Mouse (Mus musculus): ENCODE data around the gene Nup43.
A peak's percentile ranks its signal among the peaks of the same experiment; 100 is the strongest.
"Not testable (repeated sequence)": the region's sequence is repeated elsewhere in the genome, so short reads cannot be mapped to it uniquely, and the experiment has no call there.

Nup43 gene

DNA sequence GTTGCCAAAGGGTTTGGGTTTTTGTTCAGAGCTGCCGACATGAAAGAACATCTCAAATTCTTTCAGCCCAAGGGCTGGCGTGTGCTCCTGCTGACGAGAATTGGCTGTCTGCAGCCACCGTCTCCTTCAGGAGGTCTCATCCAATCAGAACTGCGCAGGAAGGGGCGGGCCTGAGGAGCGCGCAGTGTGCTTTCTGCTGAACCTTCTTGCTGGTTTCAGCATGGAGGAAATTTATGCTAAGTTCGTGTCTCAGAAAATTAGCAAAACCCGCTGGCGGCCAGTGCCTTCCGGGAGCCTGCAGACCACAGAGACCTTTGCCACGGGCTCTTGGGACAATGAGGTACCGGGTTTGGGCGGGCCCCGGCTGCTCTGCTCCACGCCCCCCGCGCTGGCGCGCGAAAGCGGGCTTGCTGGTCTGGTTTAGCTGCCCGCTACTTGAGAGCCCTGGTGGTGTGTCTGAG, at the start of gene Nup43:
Nup43 (plus strand) TSS at position 162 of the 461 bp plus-strand sequence.
- peak; percentile 90 for DNase-seq (ENCODE audit: low spot score)

DNA sequence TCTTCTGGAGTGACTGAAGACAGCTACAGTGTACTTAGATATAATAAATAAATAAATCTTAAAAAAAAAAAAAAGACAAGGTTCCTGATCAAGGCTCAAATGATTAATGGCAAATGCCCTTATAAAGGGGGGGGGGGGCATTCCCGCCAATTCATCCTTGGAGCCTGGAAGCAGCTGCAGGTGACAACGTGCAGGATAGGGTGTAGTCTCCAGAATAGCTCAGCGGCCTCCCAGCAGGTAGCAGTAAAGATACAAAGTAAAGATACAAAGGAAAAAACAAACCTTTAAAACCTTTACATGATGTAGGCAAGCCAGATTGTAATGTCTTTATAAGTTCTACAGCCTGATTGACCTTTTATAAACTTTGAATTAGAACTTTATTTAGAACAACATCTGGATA, 49.7 kb upstream of the Nup43 start:
- DNase-seq (ENCODE audit: low spot score), result not testable (repeated sequence)

DNA sequence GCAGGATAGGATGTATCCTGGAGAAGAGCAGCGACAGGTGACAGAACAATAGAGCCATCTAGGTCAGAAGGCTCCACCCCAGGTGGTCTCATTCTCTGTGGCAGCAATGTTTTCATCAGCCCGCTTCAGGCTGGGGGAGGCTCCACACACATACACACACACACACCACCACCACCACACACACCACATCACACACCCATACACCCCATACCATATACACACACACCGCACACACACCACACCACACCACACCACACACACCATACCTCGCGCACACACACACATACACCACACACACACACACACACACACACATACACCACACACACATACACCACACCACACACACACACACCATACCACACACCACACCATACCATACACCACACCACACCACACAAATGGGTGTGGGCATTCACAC, 47.5 kb upstream of the Nup43 start:
- DNase-seq (ENCODE audit: low spot score), result no peak

DNA sequence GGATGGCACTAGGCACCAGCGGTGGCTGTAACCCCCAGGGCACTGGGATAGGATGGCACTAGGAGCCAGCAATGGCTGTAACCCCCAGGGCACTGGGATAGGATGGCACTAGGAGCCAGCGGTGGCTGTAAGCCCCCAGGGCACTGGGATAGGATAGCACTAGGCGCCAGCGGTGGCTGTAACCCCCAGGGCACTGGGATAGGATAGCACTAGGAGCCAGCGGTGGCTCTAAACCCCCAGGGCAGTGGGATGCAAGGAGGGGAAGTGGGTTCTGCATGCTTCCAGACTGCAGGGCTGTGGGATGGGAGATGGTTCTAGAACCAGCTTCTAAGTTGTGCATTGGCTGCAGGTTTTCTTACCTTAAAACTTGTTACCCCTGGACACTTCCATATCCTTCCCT, 46.6 kb upstream of the Nup43 start:
- no peak for DNase-seq (ENCODE audit: low spot score)

DNA sequence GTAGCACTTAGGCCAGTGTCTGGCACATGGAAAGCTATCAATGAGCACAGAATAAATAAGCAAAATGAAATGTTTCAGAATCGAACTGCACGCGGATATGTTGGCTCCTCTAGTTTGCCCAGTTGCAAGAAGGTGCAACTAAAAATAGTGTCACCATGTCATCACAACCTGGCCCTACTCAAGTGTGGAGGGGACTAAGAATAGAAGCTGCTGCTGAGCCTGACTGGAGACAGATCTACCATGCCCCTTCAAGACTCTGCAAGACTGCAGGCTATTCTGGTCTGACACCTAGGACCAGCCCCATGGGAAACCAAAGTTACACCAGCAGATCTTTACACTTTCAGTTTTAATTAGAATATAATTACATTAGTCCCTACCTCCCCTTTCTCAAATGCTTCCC, 44.9 kb upstream of the Nup43 start:
- no peak for DNase-seq (ENCODE audit: low spot score)

DNA sequence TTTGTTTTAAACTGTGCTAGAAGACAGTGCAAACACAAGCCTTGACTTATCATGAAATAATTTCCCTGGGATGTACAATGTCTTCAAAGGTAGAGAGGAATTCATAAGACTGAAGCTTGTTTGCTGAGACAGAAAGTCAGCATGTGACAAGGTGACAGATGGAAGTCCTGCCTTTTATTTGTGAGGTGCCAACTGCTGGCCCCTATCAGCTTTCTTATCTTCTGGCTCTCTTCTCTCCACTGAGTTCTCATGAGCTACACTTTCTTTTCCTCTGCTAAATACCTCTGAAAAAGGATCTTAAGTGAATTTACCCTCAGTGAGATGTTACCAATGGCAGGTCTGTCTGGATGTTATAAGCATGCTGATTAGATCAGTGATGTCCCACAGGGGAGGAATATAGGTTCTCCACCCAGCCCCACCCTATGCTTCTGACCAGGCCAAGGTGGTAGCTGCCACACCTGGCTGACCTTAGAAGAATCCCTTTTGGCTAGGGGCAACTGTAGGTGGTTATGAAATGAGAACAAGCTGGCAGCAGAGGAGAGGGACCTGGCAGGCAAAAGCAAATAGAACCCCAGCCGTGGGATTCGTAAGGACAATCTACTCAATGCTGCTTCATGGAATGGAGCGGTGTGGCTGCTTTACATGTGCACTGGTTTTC, 43.3 kb upstream of the Nup43 start:
- DNase-seq (ENCODE audit: low spot score), result no peak

DNA sequence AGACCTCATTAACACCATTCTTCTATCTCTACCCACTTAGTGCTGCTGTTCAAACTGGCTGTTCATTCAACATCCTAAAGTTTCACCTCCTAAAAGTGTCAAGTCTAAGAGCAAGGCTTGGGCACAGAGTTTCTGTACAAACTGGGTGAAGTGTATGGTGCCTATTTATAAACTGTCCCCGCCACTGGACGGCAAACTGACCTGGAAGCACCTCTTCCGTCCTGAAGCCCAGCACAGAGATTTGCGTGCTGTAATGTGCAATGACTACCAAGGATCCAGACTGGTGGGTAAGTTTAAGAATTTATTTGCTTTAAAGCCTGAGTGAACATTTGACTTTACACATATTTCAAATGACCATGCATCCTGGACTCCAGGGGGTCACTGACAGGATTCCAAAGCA, 38.2 kb upstream of the Nup43 start:
- DNase-seq (ENCODE audit: low spot score), result no peak

DNA sequence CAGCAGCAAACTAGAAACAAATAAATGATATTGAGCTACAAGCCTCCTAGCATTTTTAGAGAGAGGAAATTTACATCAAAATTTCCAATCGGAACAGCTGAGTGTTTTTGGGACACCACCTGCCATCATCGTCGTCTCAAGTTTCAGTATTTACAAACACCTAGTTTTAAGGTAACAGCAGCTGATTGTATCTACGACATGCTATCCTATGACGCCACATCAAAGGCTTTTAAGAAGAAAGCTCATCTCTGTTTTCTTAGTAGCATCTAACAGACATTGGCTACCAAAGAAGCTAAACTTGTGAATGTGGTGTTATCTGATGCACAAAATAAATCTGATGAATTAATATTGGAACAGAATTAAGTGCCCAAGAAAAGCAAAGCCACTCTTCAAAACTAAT, 37.0 kb upstream of the Nup43 start:
- DNase-seq (ENCODE audit: low spot score), result no peak

DNA sequence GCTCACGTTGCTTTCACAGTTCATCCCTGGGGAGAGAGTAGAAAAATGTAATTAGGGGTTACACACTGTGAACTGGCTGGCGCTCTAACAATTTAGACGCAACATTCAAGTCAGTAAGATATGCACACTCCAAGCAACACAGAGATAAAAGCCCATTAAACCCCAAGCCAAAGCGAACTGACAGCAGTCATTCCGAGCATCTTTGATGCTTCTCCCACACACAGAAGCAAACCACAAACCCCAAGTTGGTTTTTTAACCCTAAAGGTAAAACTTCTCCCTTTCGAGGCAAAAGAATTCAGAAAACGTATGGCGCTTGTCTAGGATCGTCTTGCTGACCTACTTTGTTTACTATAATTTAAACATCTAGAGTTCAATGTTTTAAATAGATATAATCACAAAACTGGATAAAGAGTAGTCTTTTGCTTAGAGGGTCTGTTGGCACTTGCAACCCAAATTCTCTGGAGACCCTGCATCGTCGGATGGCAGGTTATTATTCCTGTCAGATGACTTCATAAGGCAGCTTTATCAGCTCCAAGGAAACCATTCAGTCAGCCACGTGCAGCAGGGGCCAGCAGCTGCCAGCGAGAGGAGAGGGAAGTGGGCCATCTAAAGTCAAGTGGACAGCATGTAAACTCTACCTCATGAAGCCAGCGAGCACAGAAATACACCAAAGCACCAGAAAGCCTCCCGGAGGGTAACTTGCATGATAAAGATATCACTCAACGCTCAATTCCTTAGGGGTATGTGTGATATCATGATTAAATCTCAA, 36.2 kb upstream of the Nup43 start:
- no peak for DNase-seq (ENCODE audit: low spot score)

DNA sequence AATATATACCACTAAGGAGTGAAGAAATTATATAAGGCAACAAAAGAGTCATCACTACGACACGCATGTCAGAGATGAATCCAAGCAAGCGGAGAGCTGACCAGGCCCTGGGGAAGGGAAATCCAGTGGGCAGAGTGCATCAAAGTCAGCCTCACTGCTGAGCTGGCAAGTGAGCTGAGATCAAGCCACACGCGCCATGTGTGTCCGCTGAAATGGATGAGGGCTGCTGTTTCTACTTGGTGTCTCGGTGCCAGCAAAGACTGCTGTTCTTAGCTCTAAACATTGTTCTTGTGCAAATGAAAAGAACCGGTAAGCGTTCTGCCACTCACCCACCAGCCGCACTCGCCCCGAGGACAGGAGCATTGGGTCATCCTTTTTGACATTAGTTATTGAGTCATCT, 26.9 kb upstream of the Nup43 start:
- no peak for DNase-seq (ENCODE audit: low spot score)

DNA sequence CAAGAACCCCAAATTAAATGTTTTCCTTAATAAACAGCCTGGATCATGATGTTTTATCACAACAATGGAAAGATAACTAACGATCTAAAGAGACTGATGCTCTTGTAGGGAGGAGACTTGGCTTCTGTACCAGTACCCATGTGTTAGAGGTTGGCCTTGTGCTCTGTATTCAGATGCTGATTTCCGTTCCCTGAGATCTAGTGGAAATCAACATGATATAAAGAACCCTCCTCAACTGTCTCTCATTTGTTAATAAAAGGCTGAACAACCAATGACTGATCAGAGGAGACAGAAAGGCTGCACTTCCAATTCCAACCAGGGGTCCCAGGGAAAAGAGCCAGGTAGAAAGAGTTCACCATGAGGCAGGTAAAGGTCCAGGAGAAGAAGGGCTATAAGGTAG, 21.4 kb upstream of the Nup43 start:
- DNase-seq (ENCODE audit: low spot score), result no peak

DNA sequence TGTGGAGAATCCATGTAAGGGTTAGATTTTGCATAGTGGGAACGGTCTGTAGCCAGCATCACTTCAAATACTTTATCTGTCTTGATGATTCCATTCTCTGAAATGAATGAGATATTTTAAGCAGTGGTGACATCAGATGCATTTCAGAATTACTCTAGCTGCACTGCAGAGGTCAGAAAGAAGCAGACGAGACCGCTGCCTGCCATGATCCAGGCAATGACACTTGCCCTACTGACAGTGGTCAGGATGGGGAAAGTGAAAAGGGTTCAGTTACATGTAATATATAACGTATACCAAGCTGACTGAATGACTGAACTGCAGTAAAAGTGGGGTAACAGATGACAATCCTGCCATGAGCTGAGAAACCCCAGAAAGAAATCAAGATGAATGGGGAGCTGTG, 18.2 kb upstream of the Nup43 start:
- DNase-seq (ENCODE audit: low spot score), result no peak

DNA sequence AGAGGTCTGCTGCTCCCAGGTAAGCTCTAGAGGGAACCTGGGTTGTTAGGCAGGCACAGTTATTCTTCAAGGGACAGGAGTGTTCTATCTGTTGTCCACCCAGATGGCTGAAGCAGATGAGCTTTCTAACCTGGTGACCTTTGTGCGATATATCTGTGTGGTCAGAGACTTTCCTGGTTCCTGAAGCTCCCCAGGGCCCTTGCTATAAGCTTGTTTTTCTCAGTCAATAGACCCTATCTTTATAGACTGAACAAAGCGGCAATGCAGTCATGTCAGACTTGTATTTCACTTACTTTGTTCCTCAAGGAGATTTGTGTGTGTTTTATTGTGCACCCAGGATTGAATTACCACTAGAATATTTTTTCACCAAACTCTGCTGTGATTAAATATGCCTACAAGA, 16.2 kb upstream of the Nup43 start:
- DNase-seq (ENCODE audit: low spot score), result peak; percentile 24

DNA sequence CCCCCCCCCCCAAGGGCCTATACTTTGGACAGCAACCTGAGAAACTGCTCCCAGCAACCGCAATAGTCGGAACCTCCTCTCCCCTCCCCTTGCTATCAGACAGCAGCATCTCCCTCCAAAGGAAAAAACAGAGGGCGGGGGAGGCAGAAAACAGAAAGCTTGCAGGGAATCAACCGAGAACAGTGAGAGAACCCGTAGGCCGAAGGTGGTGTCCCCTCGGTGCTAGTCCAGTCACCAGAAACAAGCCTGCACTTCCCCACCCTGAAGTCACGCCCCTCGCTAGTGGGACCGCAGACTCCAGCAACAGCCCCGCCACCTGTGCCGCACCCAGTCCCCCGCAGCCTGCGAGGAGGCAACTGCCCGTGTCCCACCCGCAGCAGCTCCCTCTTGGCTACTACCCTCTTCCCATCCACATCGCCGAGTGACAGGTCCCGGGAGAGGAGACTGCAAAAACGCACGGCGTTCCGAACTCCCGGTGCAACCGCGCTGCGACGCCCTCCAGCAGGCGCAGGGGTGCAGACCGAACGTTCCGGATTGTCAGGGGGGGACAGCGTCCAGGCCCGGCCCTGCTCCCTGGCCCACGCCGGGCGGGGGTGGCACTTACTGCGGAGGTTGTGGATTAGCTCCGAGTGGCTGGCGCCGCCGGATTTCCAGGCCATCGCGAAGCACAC, 4.7 kb upstream of the Nup43 start:
- peak; percentile 78 for DNase-seq (ENCODE audit: low spot score)

DNA sequence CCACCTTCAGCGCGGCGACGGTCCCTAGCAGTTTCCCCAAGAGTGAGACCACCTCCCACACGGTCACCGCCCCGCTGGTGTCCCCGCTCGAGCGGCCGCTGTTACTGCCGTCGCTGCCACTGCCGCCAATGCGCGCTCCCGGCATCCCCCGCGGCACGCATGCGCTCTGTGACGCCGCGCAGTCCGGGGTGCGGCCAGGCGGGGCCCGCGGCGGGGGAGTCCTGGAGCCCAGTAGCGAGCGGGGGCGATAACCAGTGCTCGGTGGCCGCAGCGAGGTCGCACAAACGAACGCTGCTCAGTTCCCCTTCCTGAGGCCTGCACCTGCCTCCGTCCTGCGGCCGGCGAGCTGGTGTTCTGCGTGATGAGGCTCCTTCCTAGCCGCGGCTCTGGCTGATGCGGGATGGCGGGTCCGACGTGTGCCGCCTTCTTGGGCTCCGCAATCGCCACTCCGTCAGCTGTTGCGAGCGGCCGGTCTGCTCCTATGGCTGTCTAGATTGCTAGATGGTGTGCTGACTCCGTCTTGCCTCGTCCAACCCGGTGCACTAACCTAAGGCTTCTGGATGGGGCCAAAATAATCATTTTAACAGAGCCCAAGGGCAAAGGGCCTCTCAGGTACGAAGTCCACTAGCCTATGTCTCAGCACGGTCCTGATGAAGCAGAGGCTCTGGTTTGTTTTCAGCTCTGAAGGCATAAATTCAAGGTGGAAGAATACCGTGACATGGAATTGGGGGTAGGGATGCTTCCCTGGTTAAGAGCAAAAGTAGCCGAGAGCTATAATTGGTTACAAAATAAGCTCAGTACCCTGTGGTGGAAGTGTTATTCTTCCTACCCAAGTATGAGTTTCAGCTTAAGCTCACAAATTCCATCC, 3.9 kb upstream of the Nup43 start:
- peak; percentile 89 for DNase-seq (ENCODE audit: low spot score)

DNA sequence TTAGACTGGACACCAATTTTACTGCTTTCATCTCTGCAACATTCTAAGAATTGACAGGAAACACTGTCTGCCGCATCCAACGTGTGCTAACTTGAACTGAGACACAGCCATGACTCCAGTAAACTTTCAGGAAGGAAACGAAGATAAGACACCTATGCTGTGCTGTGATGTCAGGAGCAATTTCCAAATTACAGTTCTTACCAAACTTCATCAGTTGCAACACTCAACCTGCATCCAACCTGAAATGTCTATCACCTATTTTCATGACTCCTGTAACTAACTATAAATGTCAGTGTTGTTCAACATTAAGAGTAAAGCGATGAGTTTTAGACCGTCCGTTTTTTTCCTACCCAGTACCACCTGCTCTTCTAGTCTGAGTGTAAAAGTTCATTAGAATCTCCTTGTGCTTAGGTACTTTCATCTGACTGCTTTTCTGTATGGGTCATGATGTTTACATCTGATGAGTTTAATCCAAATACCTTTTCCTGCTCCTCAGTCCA, 3.2 kb upstream of the Nup43 start:
- DNase-seq (ENCODE audit: low spot score), result no peak

DNA sequence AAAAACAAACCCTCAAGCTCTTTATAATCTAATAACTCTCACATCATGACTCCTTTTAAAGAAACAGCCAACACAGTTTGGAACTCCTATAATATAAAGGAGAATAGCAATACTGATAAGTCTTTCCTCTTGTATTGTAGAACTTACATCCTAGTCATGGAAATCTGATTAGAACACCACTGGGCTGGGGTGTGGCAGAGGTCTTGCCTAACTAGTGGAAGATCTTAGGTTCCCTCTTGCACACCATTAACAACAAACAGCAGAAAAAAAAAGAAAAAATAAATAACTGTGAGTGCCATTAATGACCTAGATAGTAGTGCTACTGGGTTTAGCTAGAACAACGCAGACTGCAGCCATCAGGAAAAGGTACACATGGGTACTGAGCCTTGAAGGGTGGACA, 2.4 kb upstream of the Nup43 start:
- DNase-seq (ENCODE audit: low spot score), result no peak

DNA sequence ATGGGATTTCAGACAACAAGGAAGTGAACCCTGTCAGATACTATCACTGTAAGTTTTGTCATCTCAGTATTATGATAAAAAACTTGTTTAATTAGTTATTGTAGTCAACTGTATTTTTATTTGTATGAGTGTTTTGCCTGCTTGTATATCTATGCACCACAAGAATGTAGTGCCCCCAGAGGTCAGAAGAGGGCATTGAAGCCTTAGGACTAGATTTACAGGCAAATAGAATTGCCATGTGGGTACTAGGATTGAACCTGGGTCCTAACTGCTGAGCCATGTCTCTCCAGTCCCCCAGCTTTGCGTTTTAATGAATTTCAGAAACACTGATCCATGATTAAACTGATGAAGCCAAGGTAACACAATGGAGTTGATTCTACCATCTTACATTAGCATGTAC, 6.4 kb downstream of the Nup43 start:
- DNase-seq (ENCODE audit: low spot score), result no peak

DNA sequence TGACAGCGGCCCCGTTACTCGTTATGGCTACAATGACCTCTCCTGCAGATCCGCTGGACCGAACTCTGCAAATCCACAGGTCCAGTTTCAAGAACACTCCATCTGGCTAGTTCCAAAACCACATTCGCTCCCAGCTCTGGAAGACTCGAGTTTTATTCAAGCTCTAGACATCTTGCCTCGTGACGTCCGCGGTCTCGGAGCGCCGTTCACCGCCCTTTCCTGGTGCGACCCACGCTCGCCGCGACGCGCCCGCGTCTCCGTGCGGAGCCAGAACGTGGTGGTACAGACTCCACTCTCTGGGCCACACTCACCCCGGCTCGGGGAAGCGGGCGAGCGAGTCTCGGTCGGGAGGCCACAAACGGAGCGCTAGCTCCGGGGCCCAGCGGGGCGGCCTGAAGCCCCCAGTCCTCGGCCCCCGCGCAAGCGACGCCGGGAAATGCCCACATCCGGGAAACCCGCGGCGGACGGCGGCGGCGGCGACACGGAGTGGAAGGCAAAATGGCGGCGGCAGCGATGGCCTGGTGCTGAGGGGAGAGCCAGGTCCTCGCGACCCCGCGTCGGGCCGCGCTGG, 13.5 kb downstream of the Nup43 start, which contains the start of the genes Pcmt1 and Lats1:
Pcmt1 (minus strand) TSS at position 406 of the 571 bp plus-strand sequence.
Lats1 (plus strand) TSS at position 484 of the 571 bp plus-strand sequence.
- DNase-seq (ENCODE audit: low spot score), result peak; percentile 88

DNA sequence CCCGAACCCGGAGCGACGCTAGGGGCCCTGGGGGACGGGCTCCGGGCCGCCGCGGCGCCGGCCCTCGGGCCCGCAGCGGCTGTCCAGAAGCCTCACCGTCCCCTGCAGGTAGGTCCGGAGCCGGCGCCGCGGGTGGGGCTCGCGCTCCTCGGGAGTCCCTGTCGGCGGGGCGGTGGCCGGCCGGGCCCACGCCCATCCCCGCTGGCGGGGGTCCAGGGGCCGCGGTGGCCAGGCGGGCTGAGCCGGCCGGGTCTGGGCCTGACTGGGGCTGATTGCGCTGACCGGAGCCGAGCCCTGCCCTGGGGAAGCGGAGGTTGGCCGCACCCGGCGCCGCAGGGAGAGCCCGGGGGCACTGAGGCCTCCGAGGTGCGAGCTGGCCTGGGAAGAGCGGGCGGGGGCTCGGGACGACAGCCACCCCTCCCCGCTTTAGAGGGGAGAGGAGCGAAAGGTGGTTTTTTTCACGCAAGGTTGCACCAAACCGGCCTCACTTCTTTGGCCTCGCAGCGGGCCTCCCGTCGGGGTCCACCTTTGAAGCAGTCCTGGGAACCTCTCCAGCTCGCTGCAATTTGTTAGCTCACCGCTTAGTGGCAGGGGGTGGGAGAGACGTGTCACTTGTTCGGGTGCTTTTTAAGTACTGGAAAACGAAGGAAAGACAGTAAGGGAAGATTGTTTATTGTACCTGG, 14.2 kb downstream of the Nup43 start:
- peak; percentile 86 for DNase-seq (ENCODE audit: low spot score)

DNA sequence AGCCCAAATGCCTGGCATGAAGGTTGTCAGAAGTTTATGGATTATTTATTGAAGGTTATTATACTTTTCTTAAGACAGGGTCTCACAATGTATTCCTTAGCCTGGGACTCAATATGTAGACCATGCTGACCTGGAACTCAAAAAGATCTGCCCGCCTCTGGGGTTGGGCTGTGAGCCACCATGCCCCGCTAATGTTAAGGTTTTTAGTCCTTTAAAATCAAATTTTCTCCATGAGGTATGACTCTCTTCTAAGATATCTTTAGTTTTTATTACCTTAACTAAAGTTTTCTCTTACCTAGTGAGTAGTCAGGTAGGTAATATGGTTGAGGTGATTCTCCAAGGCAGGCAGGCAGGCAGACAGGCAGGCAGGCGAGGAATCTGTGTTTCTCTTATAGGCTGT, 14.9 kb downstream of the Nup43 start:
- DNase-seq (ENCODE audit: low spot score), result no peak
